Mouse (Mus musculus) right cerebral cortex, postnatal 14 days (tissue): ENCODE results near the gene Tnfrsf13b.
"Not testable (repeated sequence)": the region's sequence is repeated elsewhere in the genome, so short reads cannot be mapped to it uniquely, and the experiment has no call there.

Source experiments
- DNase-seq: peaks from one replicate; pipeline ENCODE4 v3.0.0; 2022

Gene Tnfrsf13b

GRCm38 (mm10) chr11:61174821-61175658, 48.5 kb downstream of the Tnfrsf13b start, which contains the start of gene Usp22:
Gene Usp22, minus strand, starts transcription at chr11:61175055.
- peak; percentile 99 for DNase-seq

GRCm38 (mm10) chr11:61175778-61176177, 49.2 kb downstream of the Tnfrsf13b start:
- no peak for DNase-seq

GRCm38 (mm10) chr11:61176321-61176720, 49.8 kb downstream of the Tnfrsf13b start:
- DNase-seq = no peak

- no peak for DNase-seq
These were observed 53.8 kb downstream of the Tnfrsf13b start for GRCm38 (mm10) chr11:61180361-61180760.

GRCm38 (mm10) chr11:61181624-61182023, 55.1 kb downstream of the Tnfrsf13b start:
- DNase-seq = no peak

- DNase-seq = no peak
These were observed 57.3 kb downstream of the Tnfrsf13b start for GRCm38 (mm10) chr11:61183820-61184219.

- no peak for DNase-seq
These were observed 64.2 kb downstream of the Tnfrsf13b start for GRCm38 (mm10) chr11:61190776-61191175.

GRCm38 (mm10) chr11:61192123-61192522, 65.6 kb downstream of the Tnfrsf13b start:
- DNase-seq = not testable (repeated sequence)

GRCm38 (mm10) chr11:61192779-61193178, 66.2 kb downstream of the Tnfrsf13b start:
- DNase-seq = no peak

GRCm38 (mm10) chr11:61193392-61193791, 66.8 kb downstream of the Tnfrsf13b start:
- peak; percentile 90 for DNase-seq

- DNase-seq = no peak
These were observed 70.2 kb downstream of the Tnfrsf13b start for GRCm38 (mm10) chr11:61196616-61197353.

- no peak for DNase-seq
These were observed 71.4 kb downstream of the Tnfrsf13b start for GRCm38 (mm10) chr11:61197935-61198334.
